Mouse (Mus musculus): Measurements from ENCODE around the gene Itpr1.

Itpr1 gene

GRCm38 (mm10) chr6:108390624-108391324 is 177.9 kb downstream of the Itpr1 start:
- DNase-seq (ENCODE audit: low read depth, low spot score) = no peak

GRCm38 (mm10) chr6:108393131-108393530 is 180.2 kb downstream of the Itpr1 start:
- no peak for DNase-seq (ENCODE audit: low read depth, low spot score)

- DNase-seq (ENCODE audit: low read depth, low spot score) = no peak
Observed at GRCm38 (mm10) chr6:108397956-108398355, 185.1 kb downstream of the Itpr1 start.

- no peak for DNase-seq (ENCODE audit: low read depth, low spot score)
Observed at GRCm38 (mm10) chr6:108401412-108401955, 188.6 kb downstream of the Itpr1 start.

- DNase-seq (ENCODE audit: low read depth, low spot score) = no peak
Observed at GRCm38 (mm10) chr6:108404736-108405135, 191.8 kb downstream of the Itpr1 start.

GRCm38 (mm10) chr6:108408053-108408452 is 195.2 kb downstream of the Itpr1 start:
- DNase-seq (ENCODE audit: low read depth, low spot score) = peak; percentile 66

GRCm38 (mm10) chr6:108408726-108409125 is 195.8 kb downstream of the Itpr1 start:
- DNase-seq (ENCODE audit: low read depth, low spot score) = no peak

DNA sequence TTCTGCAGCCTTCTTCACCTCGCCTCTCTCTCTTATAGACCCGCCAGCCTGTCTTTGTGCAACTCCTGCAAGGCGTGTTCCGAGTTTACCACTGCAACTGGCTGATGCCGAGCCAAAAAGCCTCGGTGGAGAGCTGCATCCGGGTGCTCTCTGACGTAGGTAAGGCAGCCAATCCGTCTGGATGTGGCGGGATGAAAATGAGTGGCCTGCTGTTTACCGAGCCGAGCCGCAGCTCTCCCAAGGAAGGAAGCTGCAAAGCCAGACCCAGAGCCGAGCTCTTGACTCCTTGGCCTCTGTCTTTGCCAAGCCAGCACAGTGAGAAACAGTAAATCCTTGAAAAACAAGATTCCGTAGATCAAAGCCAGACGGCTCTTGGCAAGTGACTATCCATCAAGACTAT is 197.9 kb downstream of the Itpr1 start:
- no peak for DNase-seq (ENCODE audit: low read depth, low spot score)

- DNase-seq (ENCODE audit: low read depth, low spot score) = no peak
Observed at GRCm38 (mm10) chr6:108411201-108411600, 198.3 kb downstream of the Itpr1 start.

DNA sequence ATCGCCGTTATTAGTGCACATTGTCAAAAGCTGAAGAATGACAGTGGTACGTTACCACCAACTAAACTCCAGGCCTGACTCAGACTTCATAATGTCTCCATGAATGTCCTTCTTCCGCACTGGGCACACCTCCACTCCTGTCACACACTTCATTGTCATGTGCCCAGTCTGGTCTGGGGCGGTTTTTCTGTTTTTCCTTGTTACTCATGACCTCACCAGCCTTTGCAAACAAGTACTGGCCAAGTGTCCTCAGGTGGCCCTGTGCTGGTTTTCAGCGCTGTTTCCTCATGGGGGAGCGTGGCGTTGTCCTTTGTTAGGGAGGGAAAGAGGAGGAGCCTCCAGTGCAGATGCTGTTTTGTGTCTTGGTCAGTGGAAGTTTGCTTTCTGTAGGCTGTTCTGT is 200.1 kb downstream of the Itpr1 start:
- no peak for DNase-seq (ENCODE audit: low read depth, low spot score)

DNA sequence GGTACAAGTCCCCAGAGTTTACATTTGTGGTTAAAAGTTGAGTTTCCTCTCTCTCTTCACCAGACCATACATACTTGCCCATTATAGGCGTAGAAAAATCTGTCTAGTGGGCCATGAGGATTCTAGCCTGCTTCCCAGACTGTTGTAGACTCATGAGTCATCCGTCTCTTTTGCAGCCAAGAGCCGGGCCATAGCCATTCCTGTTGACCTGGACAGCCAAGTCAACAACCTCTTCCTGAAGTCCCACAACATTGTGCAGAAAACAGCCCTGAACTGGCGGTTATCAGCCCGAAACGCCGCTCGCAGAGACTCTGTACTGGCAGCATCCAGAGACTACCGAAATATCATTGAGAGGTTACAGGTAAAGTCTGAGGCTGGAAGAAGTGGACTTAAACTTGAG is 200.7 kb downstream of the Itpr1 start:
- DNase-seq (ENCODE audit: low read depth, low spot score) = no peak

DNA sequence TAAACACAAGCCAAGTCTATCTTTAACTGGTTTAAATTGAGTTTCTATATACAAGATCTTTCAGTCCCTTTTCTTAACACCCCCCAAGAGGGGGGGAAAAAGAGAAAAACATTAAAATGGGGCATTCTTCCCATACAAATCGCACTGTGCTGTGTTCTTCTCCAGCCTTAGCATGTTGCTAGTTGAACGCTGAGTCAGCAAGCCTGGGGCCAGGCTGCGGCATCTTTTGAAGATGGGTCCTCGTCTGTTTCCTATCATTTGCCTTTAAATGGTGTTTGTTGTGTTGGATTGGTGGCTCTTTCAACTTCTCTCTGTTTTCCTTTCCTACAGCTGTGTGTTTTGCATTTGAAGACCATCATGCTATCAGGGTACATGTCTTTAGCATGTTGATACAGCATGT is 203.0 kb downstream of the Itpr1 start:
- DNase-seq (ENCODE audit: low read depth, low spot score) = no peak

GRCm38 (mm10) chr6:108417508-108417907 is 204.6 kb downstream of the Itpr1 start:
- peak; percentile 55 for DNase-seq (ENCODE audit: low read depth, low spot score)

- DNase-seq (ENCODE audit: low read depth, low spot score) = no peak
Observed at GRCm38 (mm10) chr6:108418218-108418617, 205.3 kb downstream of the Itpr1 start.

DNA sequence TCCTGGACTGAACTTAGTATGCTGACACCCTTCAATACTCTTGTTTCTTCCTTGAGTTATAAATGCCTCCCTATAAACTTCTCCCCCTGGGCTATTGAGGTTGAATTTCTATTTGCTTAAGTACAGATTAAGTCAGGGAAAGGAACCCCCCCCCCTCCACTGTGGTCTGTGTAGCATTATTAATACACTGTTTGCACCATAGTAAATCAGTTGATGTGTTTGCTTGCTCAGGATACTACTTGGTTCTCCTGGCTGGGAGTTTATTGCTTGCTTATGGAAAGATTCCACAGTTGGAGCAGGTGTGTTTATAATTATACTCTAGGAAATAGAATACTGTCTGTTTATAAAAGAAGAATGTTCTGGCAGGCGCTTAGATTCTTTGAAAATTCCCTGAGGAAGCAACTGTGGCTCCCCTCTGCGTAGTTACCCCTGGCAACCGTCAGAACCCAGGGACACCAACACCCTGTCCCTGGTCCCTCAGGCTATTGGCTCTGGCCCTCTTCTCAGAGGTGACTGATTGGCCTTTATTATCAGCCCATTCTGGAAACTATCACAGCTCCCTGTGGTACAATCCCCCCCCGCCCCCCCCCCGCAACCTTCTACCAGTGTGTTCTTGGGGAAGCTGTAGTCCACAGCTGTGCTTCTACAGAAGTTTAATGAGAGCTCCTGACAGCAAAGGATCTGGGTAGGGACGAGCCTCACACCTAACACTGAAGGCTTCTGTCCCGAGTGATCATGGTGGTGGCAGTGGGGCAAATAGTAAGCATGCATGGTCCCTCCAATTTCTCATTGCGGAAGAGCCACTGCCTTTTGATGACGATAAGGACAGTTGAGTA is 212.1 kb downstream of the Itpr1 start:
- no peak for DNase-seq (ENCODE audit: low read depth, low spot score)

DNA sequence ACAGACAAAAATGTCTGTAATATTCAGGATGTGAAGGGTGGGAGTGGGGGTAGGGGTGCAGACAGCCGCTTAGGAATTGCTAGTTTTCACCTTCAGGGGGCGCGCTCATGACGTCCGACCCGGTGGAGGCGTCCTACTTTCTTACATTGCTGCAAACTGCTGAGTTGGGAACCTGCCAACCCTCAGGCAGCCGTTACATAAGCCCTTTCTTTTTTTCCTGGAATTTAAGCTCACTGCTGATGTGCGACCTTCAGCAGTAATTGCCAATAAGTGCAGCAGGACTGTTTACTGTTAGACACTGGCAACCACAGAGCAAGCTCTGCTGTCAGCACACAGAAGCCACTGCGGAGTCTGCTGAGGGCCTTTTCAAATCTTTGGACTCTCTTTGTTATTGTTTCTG is 213.9 kb downstream of the Itpr1 start:
- peak; percentile 65 for DNase-seq (ENCODE audit: low read depth, low spot score)

GRCm38 (mm10) chr6:108428383-108428782 is 215.5 kb downstream of the Itpr1 start:
- DNase-seq (ENCODE audit: low read depth, low spot score) = no peak

DNA sequence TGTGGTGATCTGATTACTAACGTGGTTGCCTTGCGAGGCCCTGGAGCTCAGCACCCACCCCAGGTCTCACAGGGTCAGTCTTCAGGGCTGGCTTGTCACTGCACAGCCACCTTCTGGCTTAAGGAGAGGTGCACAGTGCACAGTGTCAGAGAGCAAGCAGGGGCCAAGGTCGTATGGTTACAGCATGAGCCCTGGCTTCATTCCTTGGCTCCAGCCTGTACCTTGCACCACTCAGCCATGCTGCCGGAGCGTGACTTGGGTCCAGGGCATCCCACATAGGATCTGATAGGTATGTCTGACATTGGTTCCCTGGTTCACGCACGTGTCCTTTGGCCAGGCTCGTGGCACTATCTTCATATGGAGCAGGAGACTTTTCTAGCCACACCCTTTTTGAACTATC is 217.1 kb downstream of the Itpr1 start:
- DNase-seq (ENCODE audit: low read depth, low spot score) = no peak

DNA sequence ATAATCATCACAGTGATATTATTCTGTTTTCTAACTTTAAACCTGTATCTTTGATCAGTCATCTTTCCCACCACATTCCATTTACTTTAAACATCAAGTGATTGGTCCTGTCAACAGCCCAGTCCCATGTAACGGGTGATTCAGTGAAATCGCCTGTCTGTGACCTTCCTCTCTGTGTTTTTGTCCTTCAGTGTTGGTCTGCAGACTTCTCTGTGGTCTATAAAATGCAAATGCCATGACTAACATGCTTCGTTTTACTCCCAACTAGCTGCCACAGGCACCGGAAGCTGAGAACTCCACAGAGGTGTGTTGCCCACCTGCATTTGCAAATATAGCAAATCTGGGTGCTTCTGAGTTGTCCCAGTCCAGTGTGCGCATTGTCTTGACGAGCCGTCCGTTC is 218.3 kb downstream of the Itpr1 start:
- no peak for DNase-seq (ENCODE audit: low read depth, low spot score)

DNA sequence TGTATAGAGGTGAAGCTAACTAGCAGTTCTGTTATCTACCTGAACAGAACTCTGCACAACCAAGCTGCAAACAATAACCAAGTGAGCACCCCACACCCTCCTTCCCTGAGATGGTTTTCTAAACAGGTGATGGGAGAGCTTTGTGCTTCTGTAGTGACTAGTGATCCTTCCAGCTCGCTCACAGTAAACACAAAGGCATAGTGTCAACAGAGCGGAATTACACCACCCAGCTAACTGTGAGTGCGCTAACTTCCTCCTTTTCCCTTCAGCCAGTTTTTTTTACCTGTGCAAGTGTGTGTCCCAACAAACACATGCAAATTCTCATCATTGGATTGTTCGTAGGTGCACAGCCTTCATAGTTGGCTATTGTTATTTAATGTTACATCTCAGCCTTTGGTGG is 219.9 kb downstream of the Itpr1 start:
- no peak for DNase-seq (ENCODE audit: low read depth, low spot score)

- DNase-seq (ENCODE audit: low read depth, low spot score) = no peak
Observed at GRCm38 (mm10) chr6:108434816-108435215, 221.9 kb downstream of the Itpr1 start.

DNA sequence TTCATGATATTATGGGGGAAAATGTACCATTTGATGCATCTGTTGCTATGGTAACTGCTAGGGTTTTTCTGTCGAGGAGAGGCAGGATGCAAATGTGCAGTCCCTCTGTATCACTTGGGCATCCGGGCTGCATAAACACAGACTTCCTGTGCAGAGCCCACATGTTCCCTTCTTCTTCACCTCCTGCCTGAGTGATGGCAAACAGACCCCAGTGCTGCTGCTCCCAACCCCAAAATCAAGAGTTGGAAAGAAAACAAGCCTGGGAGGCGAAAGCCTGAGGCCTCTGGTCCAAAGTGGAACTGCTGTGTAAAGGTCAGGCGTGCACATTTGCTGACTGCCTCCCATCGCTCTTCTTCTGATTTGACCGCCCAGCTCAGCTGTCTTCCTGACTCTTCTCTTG is 222.6 kb downstream of the Itpr1 start:
- peak; percentile 47 for DNase-seq (ENCODE audit: low read depth, low spot score)

- no peak for DNase-seq (ENCODE audit: low read depth, low spot score)
Observed at GRCm38 (mm10) chr6:108436608-108437007, 223.7 kb downstream of the Itpr1 start.
